9 mouse cellular contexts compared by ENCODE assay signal in the genomic region with DNA sequence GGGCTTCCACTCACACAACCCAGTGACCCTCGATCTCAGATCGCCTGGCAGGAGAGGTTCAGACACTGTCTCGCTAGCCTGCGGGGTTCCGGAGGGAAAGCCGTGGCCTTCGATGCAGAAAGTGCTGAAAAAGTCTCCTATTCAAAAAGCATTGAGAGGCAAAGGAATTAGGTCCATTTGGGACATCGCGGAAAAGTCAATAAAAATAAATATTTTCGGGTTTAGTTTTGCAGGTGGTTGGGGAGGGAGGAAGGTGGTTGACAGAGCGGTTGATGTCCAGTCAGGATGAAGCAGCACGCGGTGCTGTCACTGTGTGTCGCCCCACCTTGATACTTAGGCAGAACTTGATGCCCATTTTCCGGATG. TPM values are rescaled to one million over a fixed set of nuclear protein-coding genes. Genes with fewer than 3 reads are reported as not detected.
DNase-seq lines count a peak whose midpoint lies in the region; ATAC-seq and TF ChIP-seq lines count a peak whose summit lies in the region.
"Had no signal": no experiment of that assay in that cellular context is flagged by ENCODE, and none has a peak within 500 bp of the region (broad histone marks: within the 10 kb centered on the region; RNA-seq: fewer than 3 reads in every experiment).

No protein-coding gene starts in this region.

- no peak for TF ChIP-seq POLR2A in cortical plate, adult 2 months (IDR thresholded peaks at IDR 0.05; ENCODE audit: extremely low read depth, insufficient read depth, low read length)

- no peak for TF ChIP-seq CTCF in cortical plate, adult 2 months (IDR thresholded peaks at IDR 0.05; ENCODE audit: extremely low read depth, insufficient read depth, low read length)

- H3K36me3 ChIP-seq in heart, embryonic 16.5 days (ENCODE audit: control insufficient read depth, insufficient read depth): no peaks in the 10 kb centered on the region
- no peaks in the 10 kb centered on the region for H3K36me3 ChIP-seq in hindbrain, embryonic 14.5 days (replicated peaks; ENCODE audit: control insufficient read depth, insufficient read depth)
- H3K36me3 ChIP-seq in midbrain, embryonic 12.5 days: no peaks in the 10 kb centered on the region

- no peak for ATAC-seq in heart, embryonic 16.5 days (replicated peaks; ENCODE audit: extremely low read depth, insufficient read depth, low FRiP score)
- ATAC-seq in hindbrain, embryonic 14.5 days (ENCODE audit: low FRiP score): no peak
- no peak for ATAC-seq in midbrain, embryonic 12.5 days (ENCODE audit: low FRiP score, low read depth)

- H3K9me3 ChIP-seq in heart, embryonic 16.5 days (replicated peaks; ENCODE audit: control insufficient read depth, low read length): no peaks in the 10 kb centered on the region
- no peaks in the 10 kb centered on the region for H3K9me3 ChIP-seq in hindbrain, embryonic 14.5 days (ENCODE audit: control insufficient read depth, low read length)
- H3K9me3 ChIP-seq in midbrain, embryonic 12.5 days: no peaks in the 10 kb centered on the region

- H3K4me3 ChIP-seq in heart, embryonic 16.5 days (ENCODE audit: low read length): peak overlapping the region; percentile 53
- H3K4me3 ChIP-seq in cortical plate, adult 2 months (ENCODE audit: insufficient read depth, low read length): peak overlapping the region; percentile 32
- peak overlapping the region; percentile 30 for H3K4me3 ChIP-seq in hindbrain, embryonic 14.5 days (replicated peaks; ENCODE audit: low read length)
- H3K4me3 ChIP-seq in midbrain, embryonic 12.5 days: peak overlapping the region; percentile 45

- no peak for DNase-seq in heart, postnatal 4 days
- no peak for DNase-seq in hindbrain, embryonic 14.5 days (ENCODE audit: low spot score)
- no peak for DNase-seq in urinary bladder, postnatal 36 days (ENCODE audit: low spot score in 2 of 2)
- DNase-seq in left cerebral cortex, adult 11 months (ENCODE audit: low spot score): no peak
- DNase-seq in adrenal gland, adult 2 months: no peak
- DNase-seq: cerebellum, adult 9-10 months had no signal

- H3K4me2 ChIP-seq in heart, embryonic 16.5 days (ENCODE audit: low read depth, low read length): peak overlapping the region; percentile 73
- H3K4me2 ChIP-seq in hindbrain, embryonic 14.5 days (replicated peaks): peak overlapping the region; percentile 48
- H3K4me2 ChIP-seq in midbrain, embryonic 12.5 days (replicated peaks): peak overlapping the region; percentile 81

- H3K4me1 ChIP-seq in heart, embryonic 16.5 days (ENCODE audit: control insufficient read depth, insufficient read depth, low read length): peaks cover 19% of the 10 kb centered on the region
- H3K4me1 ChIP-seq in cortical plate, adult 2 months (ENCODE audit: control insufficient read depth, insufficient read depth, low read length): no peaks in the 10 kb centered on the region
- peaks cover 12% of the 10 kb centered on the region for H3K4me1 ChIP-seq in hindbrain, embryonic 14.5 days (replicated peaks; ENCODE audit: control insufficient read depth, insufficient read depth, low read length)
- peaks cover 22% of the 10 kb centered on the region for H3K4me1 ChIP-seq in midbrain, embryonic 12.5 days

- peaks cover 86% of the 10 kb centered on the region for H3K27me3 ChIP-seq in heart, embryonic 16.5 days (ENCODE audit: control insufficient read depth, insufficient read depth, low read length)
- H3K27me3 ChIP-seq in hindbrain, embryonic 14.5 days (ENCODE audit: control insufficient read depth, insufficient read depth, low read length): peaks cover 96% of the 10 kb centered on the region
- peaks cover 92% of the 10 kb centered on the region for H3K27me3 ChIP-seq in midbrain, embryonic 12.5 days

- H3K27ac ChIP-seq in heart, embryonic 16.5 days (ENCODE audit: low read length): no peak overlapping the region
- no peak overlapping the region for H3K27ac ChIP-seq in cortical plate, adult 2 months (ENCODE audit: insufficient read depth, low read length)
- no peak overlapping the region for H3K27ac ChIP-seq in hindbrain, embryonic 14.5 days
- no peak overlapping the region for H3K27ac ChIP-seq in midbrain, embryonic 12.5 days (replicated peaks)

- H3K9ac ChIP-seq in heart, embryonic 16.5 days (ENCODE audit: low read length): peak overlapping the region; percentile 55; the same call in 1 of the 2 replicates
- H3K9ac ChIP-seq in hindbrain, embryonic 14.5 days: no peak overlapping the region
- H3K9ac ChIP-seq in midbrain, embryonic 12.5 days (replicated peaks): no peak overlapping the region

- 4% methylated on average over 15 of the region's 15 CpGs for WGBS in heart, embryonic 16.5 days
- WGBS in hindbrain, embryonic 14.5 days: 1% methylated on average over 15 of the region's 15 CpGs
- WGBS in midbrain, embryonic 12.5 days: under 1% methylated on average over 15 of the region's 15 CpGs

RNA-seq across cellular contexts. Expression of a gene that starts 1.8 kb away (rescaled TPM):
- polyA plus RNA-seq in heart, embryonic 16.5 days (2015; fragmentation: Nextera tagmentation; extraction: Ambion mirVana): 2.5 and 4.8 TPM in 2 replicates
- not detected for total RNA-seq in heart, postnatal 4 days (2021)
- 1.4 and 1.5 TPM in 2 replicates for polyA plus RNA-seq in cortical plate, adult 2 months (2012; rRNA removed)
- not detected in 2 replicates for polyA plus RNA-seq in hindbrain, embryonic 14.5 days (2014; fragmentation: Nextera tagmentation; extraction: Ambion mirVana)
- 0.22 and 0.29 TPM in 2 replicates for polyA plus RNA-seq in midbrain, embryonic 12.5 days (2016; fragmentation: Nextera tagmentation; extraction: Ambion mirVana)
- total RNA-seq in adrenal gland, adult 2 months (2021): 10 to 100 TPM in 1 of 2 experiments, 1 to 10 TPM in 1; 2.5 to 11.1 TPM
- polyA plus RNA-seq in adrenal gland, adult 2 months (2012; rRNA removed): 4.3 and 8.2 TPM in 2 replicates
